Comparison of ENCODE assay signal across 11 mouse cellular contexts in genomic region chr1:190532879-190533676, GRCm38 (mm10).
DNase-seq lines count a peak whose midpoint lies in the region; ATAC-seq and TF ChIP-seq lines count a peak whose summit lies in the region.
"Had no signal": no experiment of that assay in that cellular context is flagged by ENCODE, and none has a peak within 500 bp of the region (broad histone marks: within the 10 kb centered on the region; RNA-seq: fewer than 3 reads in every experiment).

No protein-coding gene starts in this region.

- H3K27me3 ChIP-seq in embryonic facial prominence, embryonic 10.5 days (replicated peaks; ENCODE audit: low read depth, poor library complexity, severe bottlenecking), result peaks cover 13% of the 10 kb centered on the region; the same call in 1 of the 2 replicates
- H3K27me3 ChIP-seq in hindbrain, embryonic 14.5 days (ENCODE audit: control insufficient read depth, insufficient read depth, low read length), result no peaks in the 10 kb centered on the region
- no peaks in the 10 kb centered on the region for H3K27me3 ChIP-seq in stomach, embryonic 14.5 days (ENCODE audit: control insufficient read depth, insufficient read depth, low read length)

- no peak for DNase-seq in layer of hippocampus, adult 2 months (ENCODE audit: low spot score in 2 of 2)
- DNase-seq in layer of hippocampus, adult 8-10 months (ENCODE audit: low spot score in 2 of 2), result no peak
- peak; percentile 47 for DNase-seq in embryonic facial prominence, embryonic 10.5 days (ENCODE audit: low spot score)
- DNase-seq in hindbrain, embryonic 14.5 days (ENCODE audit: low spot score), result no peak
- no peak for DNase-seq in gastrocnemius, postnatal 10 days
- DNase-seq: cerebellum, adult 11-12 months; layer of hippocampus, postnatal 36 days had no signal

- 0 out of 2 replicates have a peak overlapping the region, but pooled peaks have one; percentile 3 for H3K9ac ChIP-seq in hindbrain, embryonic 14.5 days
- H3K9ac ChIP-seq in stomach, embryonic 14.5 days (replicated peaks; ENCODE audit: low read depth, low read length), result no peak overlapping the region
- H3K9ac ChIP-seq: lung, embryonic 15.5 days had no signal

- H3K4me1 ChIP-seq in embryonic facial prominence, embryonic 10.5 days, result peaks cover 29% of the 10 kb centered on the region
- H3K4me1 ChIP-seq in hindbrain, embryonic 14.5 days (replicated peaks; ENCODE audit: control insufficient read depth, insufficient read depth, low read length), result peaks cover 3% of the 10 kb centered on the region; the same call in 1 of the 2 replicates
- H3K4me1 ChIP-seq in stomach, embryonic 14.5 days (ENCODE audit: control insufficient read depth, insufficient read depth, low read length), result peaks cover 3% of the 10 kb centered on the region; the same call in 1 of the 2 replicates

- no peaks in the 10 kb centered on the region for H3K9me3 ChIP-seq in embryonic facial prominence, embryonic 10.5 days
- no peaks in the 10 kb centered on the region for H3K9me3 ChIP-seq in hindbrain, embryonic 14.5 days (ENCODE audit: control insufficient read depth, low read length)
- no peaks in the 10 kb centered on the region for H3K9me3 ChIP-seq in stomach, embryonic 14.5 days (ENCODE audit: control insufficient read depth, low read depth, low read length)
- H3K9me3 ChIP-seq: lung, embryonic 15.5 days had no signal

- no peak overlapping the region for H3K4me3 ChIP-seq in layer of hippocampus, adult 2 months
- no peak overlapping the region for H3K4me3 ChIP-seq in embryonic facial prominence, embryonic 10.5 days
- H3K4me3 ChIP-seq in hindbrain, embryonic 14.5 days (replicated peaks; ENCODE audit: low read length), result no peak overlapping the region
- H3K4me3 ChIP-seq in stomach, embryonic 14.5 days (ENCODE audit: low read depth, low read length), result no peak overlapping the region
- H3K4me3 ChIP-seq: lung, embryonic 15.5 days had no signal

- no peaks in the 10 kb centered on the region for H3K36me3 ChIP-seq in embryonic facial prominence, embryonic 10.5 days (replicated peaks)
- no peaks in the 10 kb centered on the region for H3K36me3 ChIP-seq in hindbrain, embryonic 14.5 days (replicated peaks; ENCODE audit: control insufficient read depth, insufficient read depth)
- no peaks in the 10 kb centered on the region for H3K36me3 ChIP-seq in stomach, embryonic 14.5 days (ENCODE audit: control insufficient read depth, insufficient read depth, low read length)
- H3K36me3 ChIP-seq: lung, embryonic 15.5 days had no signal

- ATAC-seq in hindbrain, embryonic 14.5 days (ENCODE audit: low FRiP score), result 0 out of 2 replicates have a peak, but pooled peaks have one; percentile 34
- peak; percentile 50; the same call in 1 of the 2 replicates for ATAC-seq in stomach, embryonic 14.5 days (ENCODE audit: insufficient number of reproducible peaks, insufficient read depth, low FRiP score, low read depth)
- ATAC-seq in frontal cortex, adult (ENCODE audit: low TSS enrichment), result no peak
- ATAC-seq: inflammation-experienced regulatory T-cells, adult 6 months had no signal

- no peak for TF ChIP-seq CTCF in layer of hippocampus, adult 2 months (conservative IDR thresholded peaks at IDR 0.05)

- peak overlapping the region; percentile 75 for H3K27ac ChIP-seq in layer of hippocampus, adult 2 months
- H3K27ac ChIP-seq in embryonic facial prominence, embryonic 10.5 days (replicated peaks), result peak overlapping the region; percentile 82
- no peak overlapping the region; the same call in 1 of the 2 replicates for H3K27ac ChIP-seq in hindbrain, embryonic 14.5 days
- no peak overlapping the region for H3K27ac ChIP-seq in stomach, embryonic 14.5 days (ENCODE audit: low read length)
- H3K27ac ChIP-seq: lung, embryonic 15.5 days had no signal

- WGBS in embryonic facial prominence, embryonic 10.5 days, result 19% methylated on average over 10 of the region's 10 CpGs
- WGBS in hindbrain, embryonic 14.5 days, result 20% methylated on average over 10 of the region's 10 CpGs
- 21% methylated on average over 10 of the region's 10 CpGs for WGBS in stomach, embryonic 14.5 days

- no peak overlapping the region for H3K4me2 ChIP-seq in hindbrain, embryonic 14.5 days (replicated peaks)
- no peak overlapping the region for H3K4me2 ChIP-seq in stomach, embryonic 14.5 days (replicated peaks; ENCODE audit: low read depth, low read length)
- H3K4me2 ChIP-seq: lung, embryonic 15.5 days had no signal

Comparison
In these comparisons a context has a peak if more than half of its experiments do, and no peak if none do; other contexts are left out.
1. H3K27ac ChIP-seq: peak in layer of hippocampus, adult 2 months (single experiment) and embryonic facial prominence, embryonic 10.5 days (single experiment); none in hindbrain, embryonic 14.5 days (single experiment) and stomach, embryonic 14.5 days (single experiment).